Mouse (Mus musculus): ENCODE results near the gene Nudt8. TPM values are rescaled to one million over a fixed set of nuclear protein-coding genes. Genes with fewer than 3 reads are reported as not detected.

Gene Nudt8
- polyA plus RNA-seq, 1 experiment from 2014 or later: 20.8 TPM

- Histone ChIP-seq H3K4me2 (no peak overlapping the region), H3K4me1 (no peaks in the 10 kb centered on the region; the same call in 1 of the 2 replicates), H3K27me3 (peaks cover 6% of the 10 kb centered on the region; the same call in 1 of the 2 replicates), H3K4me3 (replicated peaks) (no peak overlapping the region), H3K27ac (no peak overlapping the region), H3K9ac (no peak overlapping the region), H3K9me3 (peaks cover 6% of the 10 kb centered on the region; the same call in 1 of the 2 replicates), H3K36me3 (replicated peaks) (no peaks in the 10 kb centered on the region)
- no peak for ATAC-seq (ENCODE audit: low FRiP score)
- 71% methylated on average over 6 of the region's 6 CpGs for WGBS
These were observed 9.6 kb upstream of the Nudt8 start for GRCm38 (mm10) chr19:3990804-3991203.

DNA sequence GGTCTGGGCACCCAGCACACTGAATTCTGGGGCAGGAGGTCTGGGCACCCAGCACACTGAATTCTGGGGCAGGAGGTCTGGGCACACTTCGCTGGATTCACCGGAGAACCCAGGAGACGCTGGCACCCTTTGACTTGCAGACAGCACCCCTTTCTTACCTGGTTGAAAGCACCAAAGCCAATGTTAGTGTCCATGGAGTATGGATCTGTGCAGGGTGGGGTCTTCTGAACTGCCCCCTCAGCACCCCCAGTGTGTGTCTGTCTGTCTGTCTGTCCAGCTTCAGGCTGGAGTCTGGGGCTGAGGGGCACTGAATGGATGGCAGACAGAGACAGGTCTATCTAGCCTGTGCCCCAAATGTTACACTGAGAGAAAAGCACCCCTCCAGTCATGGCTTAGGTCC lies 8.8 kb upstream of the Nudt8 start:
- Histone ChIP-seq H3K9me3 (peaks cover 6% of the 10 kb centered on the region; the same call in 1 of the 2 replicates), H3K27ac (no peak overlapping the region), H3K27me3 (peaks cover 6% of the 10 kb centered on the region; the same call in 1 of the 2 replicates), H3K4me3 (replicated peaks) (no peak overlapping the region), H3K4me1 (no peaks in the 10 kb centered on the region; the same call in 1 of the 2 replicates), H3K4me2 (no peak overlapping the region), H3K9ac (no peak overlapping the region), H3K36me3 (replicated peaks) (no peaks in the 10 kb centered on the region)
- no peak for ATAC-seq (ENCODE audit: low FRiP score)
- 95% methylated on average over 3 of the region's 3 CpGs for WGBS

- H3K27me3 ChIP-seq: peaks cover 6% of the 10 kb centered on the region; the same call in 1 of the 2 replicates
- H3K36me3 ChIP-seq (replicated peaks): no peaks in the 10 kb centered on the region
- WGBS: 81% methylated on average over 3 of the region's 3 CpGs
These were observed 8.4 kb upstream of the Nudt8 start for GRCm38 (mm10) chr19:3991966-3992365.

GRCm38 (mm10) chr19:3992416-3992815 lies 8.0 kb upstream of the Nudt8 start, which contains the start of gene Tbx10:
Gene Tbx10, plus strand, starts transcription at chr19:3992752.
- no peak for ATAC-seq (ENCODE audit: low FRiP score)
- Histone ChIP-seq H3K4me1 (no peaks in the 10 kb centered on the region; the same call in 1 of the 2 replicates), H3K9ac (no peak within 1 kb of the TSS), H3K27me3 (peaks cover 9% of the 10 kb centered on the region), H3K4me2 (no peak within 1 kb of the TSS), H3K27ac (no peak within 1 kb of the TSS), H3K4me3 (replicated peaks) (no peak within 1 kb of the TSS), H3K9me3 (peaks cover 6% of the 10 kb centered on the region; the same call in 1 of the 2 replicates), H3K36me3 (replicated peaks) (no peaks in the 10 kb centered on the region)
- 69% methylated on average over 5 of the region's 5 CpGs for WGBS

More at GRCm38 (mm10) chr19:3991966-3992365, 8.4 kb upstream of the Nudt8 start:
- no peak overlapping the region for H3K9ac ChIP-seq
- no peaks in the 10 kb centered on the region; the same call in 1 of the 2 replicates for H3K4me1 ChIP-seq
- ATAC-seq (ENCODE audit: low FRiP score): no peak
- peaks cover 6% of the 10 kb centered on the region; the same call in 1 of the 2 replicates for H3K9me3 ChIP-seq
- H3K4me3 ChIP-seq (replicated peaks): no peak overlapping the region
- H3K27ac ChIP-seq: no peak overlapping the region
- no peak overlapping the region for H3K4me2 ChIP-seq

DNA sequence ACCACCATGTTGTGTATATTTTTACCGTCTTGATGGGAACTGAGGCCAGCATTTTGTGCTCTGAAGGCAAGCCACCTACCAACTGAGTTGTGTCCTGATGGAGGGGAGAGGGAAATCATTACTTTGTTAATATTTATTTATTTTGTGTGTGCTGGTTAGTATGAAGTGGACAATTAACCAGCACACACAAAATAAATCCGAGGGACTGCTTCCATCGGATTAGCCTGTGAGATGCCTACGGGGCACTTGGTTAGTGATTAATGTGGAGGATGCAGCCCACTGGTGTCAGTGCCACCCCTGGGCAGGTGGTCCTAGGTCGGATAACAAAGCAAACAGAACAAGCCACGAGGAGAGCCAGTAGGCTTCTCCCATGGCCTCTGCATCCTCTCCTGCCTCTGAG lies 5.4 kb upstream of the Nudt8 start:
- ATAC-seq (ENCODE audit: low FRiP score): no peak
- WGBS: 64% methylated on average over 6 of the region's 6 CpGs
- H3K4me1 ChIP-seq: peaks cover 5% of the 10 kb centered on the region
- H3K36me3 ChIP-seq (replicated peaks): no peaks in the 10 kb centered on the region
- no peak overlapping the region for H3K4me3 ChIP-seq (replicated peaks)
- no peak overlapping the region for H3K9ac ChIP-seq
- H3K27ac ChIP-seq: no peak overlapping the region
- H3K27me3 ChIP-seq: peaks cover 9% of the 10 kb centered on the region
- H3K9me3 ChIP-seq: no peaks in the 10 kb centered on the region
- H3K4me2 ChIP-seq: no peak overlapping the region

DNA sequence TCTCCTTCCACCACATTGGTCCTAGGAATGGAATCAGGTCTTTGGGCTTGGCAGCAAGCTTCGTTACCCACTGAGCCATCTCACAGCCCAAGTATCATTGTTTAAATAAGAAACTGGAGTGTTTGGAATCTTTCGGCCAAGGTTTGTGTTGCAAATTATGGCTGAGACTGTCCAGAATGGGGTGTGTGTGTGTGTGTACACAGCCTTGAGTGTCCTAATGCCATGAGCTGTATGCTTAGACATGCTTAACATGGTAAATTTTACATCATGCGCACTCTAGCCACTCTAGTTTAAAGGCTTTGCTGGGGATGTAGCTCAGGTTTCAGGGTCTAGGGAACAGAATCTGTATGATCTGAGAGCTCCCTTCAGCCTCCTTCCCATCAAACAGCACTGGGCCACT lies 4.9 kb upstream of the Nudt8 start:
- no peaks in the 10 kb centered on the region for H3K36me3 ChIP-seq (replicated peaks)
- 91% methylated on average over 3 of the region's 3 CpGs for WGBS

GRCm38 (mm10) chr19:3996106-3996505 lies 4.3 kb upstream of the Nudt8 start:
- H3K4me2 ChIP-seq: no peak overlapping the region
- no peak overlapping the region for H3K9ac ChIP-seq
- peaks cover 9% of the 10 kb centered on the region for H3K27me3 ChIP-seq
- no peaks in the 10 kb centered on the region for H3K9me3 ChIP-seq
- H3K4me3 ChIP-seq (replicated peaks): no peak overlapping the region
- no peak overlapping the region for H3K27ac ChIP-seq
- peaks cover 8% of the 10 kb centered on the region for H3K4me1 ChIP-seq
- no peak for ATAC-seq (ENCODE audit: low FRiP score)
- H3K36me3 ChIP-seq (replicated peaks): no peaks in the 10 kb centered on the region
- WGBS: 74% methylated on average over 7 of the region's 7 CpGs

More for the DNA sequence above, 4.9 kb upstream of the Nudt8 start:
- Histone ChIP-seq H3K4me2 (no peak overlapping the region), H3K9me3 (no peaks in the 10 kb centered on the region), H3K4me1 (peaks cover 5% of the 10 kb centered on the region), H3K27ac (no peak overlapping the region), H3K4me3 (replicated peaks) (no peak overlapping the region), H3K9ac (no peak overlapping the region), H3K27me3 (peaks cover 9% of the 10 kb centered on the region)
- ATAC-seq (ENCODE audit: low FRiP score): no peak

DNA sequence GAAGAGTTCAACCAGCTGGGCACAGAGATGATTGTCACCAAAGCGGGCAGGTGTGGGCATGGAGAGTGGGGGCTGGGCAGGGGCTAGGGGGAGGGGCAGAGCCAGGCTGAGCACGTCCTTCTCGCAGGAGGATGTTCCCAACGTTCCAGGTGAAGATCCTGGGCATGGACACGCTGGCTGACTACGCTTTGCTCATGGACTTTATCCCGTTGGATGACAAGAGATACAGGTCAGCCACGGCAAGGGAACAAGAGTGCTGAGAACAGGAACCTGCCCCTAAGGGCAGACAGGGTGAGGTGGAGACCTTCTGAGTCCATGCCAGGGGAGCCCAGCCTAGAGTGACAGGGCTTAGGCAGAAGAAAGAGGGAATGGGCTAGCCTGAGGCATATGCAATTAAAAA lies 3.6 kb upstream of the Nudt8 start:
- H3K36me3 ChIP-seq (replicated peaks): no peaks in the 10 kb centered on the region
- H3K9ac ChIP-seq: no peak overlapping the region
- no peak overlapping the region for H3K27ac ChIP-seq
- no peak for ATAC-seq (ENCODE audit: low FRiP score)
- no peak overlapping the region for H3K4me2 ChIP-seq
- H3K4me1 ChIP-seq: peaks cover 14% of the 10 kb centered on the region
- 86% methylated on average over 8 of the region's 8 CpGs for WGBS
- no peaks in the 10 kb centered on the region for H3K9me3 ChIP-seq
- peaks cover 9% of the 10 kb centered on the region for H3K27me3 ChIP-seq
- no peak overlapping the region for H3K4me3 ChIP-seq (replicated peaks)

DNA sequence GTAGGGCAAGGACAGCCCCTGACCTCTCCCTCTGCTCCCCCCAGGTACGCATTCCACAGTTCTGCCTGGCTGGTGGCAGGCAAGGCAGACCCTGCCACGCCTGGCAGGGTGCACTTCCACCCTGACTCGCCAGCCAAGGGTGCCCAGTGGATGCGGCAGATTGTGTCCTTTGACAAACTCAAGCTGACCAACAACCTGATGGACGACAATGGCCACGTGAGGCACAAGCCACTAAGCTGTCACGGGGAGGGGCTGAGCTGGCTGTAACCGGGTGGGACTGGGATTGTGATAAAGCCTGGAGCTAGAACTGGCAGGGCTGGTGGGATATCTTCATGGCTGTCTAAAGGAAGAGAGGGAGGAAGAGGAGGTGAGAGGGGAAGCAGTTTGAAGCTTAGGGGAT lies 3.1 kb upstream of the Nudt8 start:
- Histone ChIP-seq H3K27ac (no peak overlapping the region), H3K4me2 (no peak overlapping the region), H3K9ac (no peak overlapping the region), H3K4me3 (replicated peaks) (no peak overlapping the region), H3K4me1 (peaks cover 16% of the 10 kb centered on the region), H3K9me3 (no peaks in the 10 kb centered on the region), H3K27me3 (peaks cover 9% of the 10 kb centered on the region), H3K36me3 (replicated peaks) (no peaks in the 10 kb centered on the region)
- ATAC-seq (ENCODE audit: low FRiP score): no peak
- 70% methylated on average over 8 of the region's 8 CpGs for WGBS

DNA sequence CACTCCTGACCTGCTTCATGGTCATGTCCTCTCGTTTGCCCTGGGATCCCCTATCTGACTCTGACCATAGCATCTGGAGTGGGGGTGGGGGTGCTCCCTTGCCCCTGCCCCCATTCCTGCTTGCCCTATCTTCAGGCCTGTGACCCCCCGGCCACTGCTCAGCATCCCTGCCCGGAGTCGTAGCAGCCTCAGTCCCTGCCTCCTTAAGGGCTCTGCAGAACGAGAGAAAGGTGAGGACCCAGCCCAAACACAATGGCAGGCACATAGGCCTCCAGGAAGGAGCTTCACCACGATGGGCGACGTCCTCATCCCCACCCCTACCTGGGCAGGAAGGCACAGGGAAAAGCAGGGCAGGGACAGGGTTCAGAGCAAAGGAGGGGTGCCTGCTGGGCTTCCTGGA lies 2.0 kb upstream of the Nudt8 start:
- Histone ChIP-seq H3K36me3 (replicated peaks) (no peaks in the 10 kb centered on the region), H3K27me3 (peaks cover 4% of the 10 kb centered on the region; the same call in 1 of the 2 replicates), H3K4me2 (no peak overlapping the region), H3K27ac (no peak overlapping the region), H3K9ac (no peak overlapping the region), H3K4me3 (replicated peaks) (no peak overlapping the region), H3K9me3 (no peaks in the 10 kb centered on the region), H3K4me1 (peaks cover 16% of the 10 kb centered on the region)
- WGBS: 79% methylated on average over 8 of the region's 8 CpGs
- ATAC-seq (ENCODE audit: low FRiP score): no peak

DNA sequence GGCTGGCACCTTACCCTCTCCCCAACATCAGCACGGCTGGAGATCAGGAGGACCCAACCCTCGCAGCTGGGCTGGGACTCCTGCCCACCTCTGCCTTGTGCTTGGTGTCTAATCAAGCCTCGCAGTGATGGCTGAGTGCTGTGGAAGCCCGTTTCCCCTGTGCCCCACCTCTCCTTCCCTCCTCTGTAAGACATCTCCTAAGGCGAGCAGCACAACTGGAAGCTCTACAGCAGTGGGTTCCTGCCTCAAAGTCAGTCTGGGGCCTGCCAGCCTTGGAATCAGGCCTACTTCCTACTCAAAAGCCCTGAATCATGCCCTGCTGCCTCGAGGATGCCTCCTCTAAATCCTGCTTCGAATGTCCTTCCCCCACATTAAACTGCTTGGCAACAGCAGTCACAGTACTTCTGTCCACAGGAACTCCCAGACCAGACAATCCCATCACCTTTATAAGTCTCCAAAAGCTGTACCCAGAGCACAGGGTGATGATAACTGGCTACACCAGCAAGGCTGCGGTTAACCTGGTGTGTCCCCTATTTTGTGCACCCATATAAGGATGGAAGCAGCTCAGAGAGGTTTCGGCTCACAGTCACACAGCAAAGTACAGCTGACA lies 1.2 kb upstream of the Nudt8 start:
- peak overlapping the region; percentile 89 for H3K4me2 ChIP-seq
- H3K36me3 ChIP-seq (replicated peaks): no peaks in the 10 kb centered on the region
- H3K9ac ChIP-seq: 0 out of 2 replicates have a peak overlapping the region, but pooled peaks have one; percentile 93
- no peak for ATAC-seq (ENCODE audit: low FRiP score)
- peaks cover 16% of the 10 kb centered on the region for H3K4me1 ChIP-seq
- H3K27ac ChIP-seq: no peak overlapping the region
- WGBS: 91% methylated on average over 9 of the region's 9 CpGs
- no peaks in the 10 kb centered on the region for H3K9me3 ChIP-seq
- no peak overlapping the region for H3K4me3 ChIP-seq (replicated peaks)
- peaks cover 4% of the 10 kb centered on the region; the same call in 1 of the 2 replicates for H3K27me3 ChIP-seq

DNA sequence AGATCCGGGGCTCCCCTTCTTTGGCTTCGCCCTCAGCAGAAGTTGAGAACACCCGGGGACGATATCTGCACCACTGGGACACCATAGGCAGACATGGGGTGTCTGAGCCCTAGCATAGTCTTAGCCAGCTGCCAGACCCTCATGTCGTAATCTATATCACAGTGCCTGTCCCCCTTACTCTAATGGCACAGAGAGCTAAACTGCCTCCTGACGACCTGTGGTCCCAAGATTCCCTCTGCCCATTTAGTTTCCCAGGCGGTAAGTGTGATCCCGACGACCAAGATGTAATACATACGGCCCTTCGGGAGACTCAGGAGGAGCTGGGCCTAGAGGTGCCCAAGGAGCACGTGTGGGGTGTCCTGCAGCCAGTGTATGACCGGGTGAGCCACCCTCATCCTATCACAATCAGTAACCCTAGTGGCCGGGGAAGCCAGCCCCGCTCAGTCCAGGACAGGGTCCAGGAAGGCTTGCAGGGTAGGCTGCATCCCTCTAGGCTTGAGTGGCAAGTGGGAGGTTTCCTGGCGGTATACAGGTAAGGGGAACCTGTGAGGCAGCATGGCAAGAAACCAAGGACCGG lies 657 bp downstream of the Nudt8 start:
- Histone ChIP-seq H3K9ac (peak overlapping the region; percentile 93), H3K27me3 (peaks cover 4% of the 10 kb centered on the region; the same call in 1 of the 2 replicates), H3K27ac (peak overlapping the region; percentile 98), H3K4me3 (replicated peaks) (peak overlapping the region; percentile 77), H3K4me1 (peaks cover 16% of the 10 kb centered on the region), H3K9me3 (no peaks in the 10 kb centered on the region), H3K4me2 (peak overlapping the region; percentile 89), H3K36me3 (replicated peaks) (peaks cover 8% of the 10 kb centered on the region)
- 16% methylated on average over 17 of the region's 17 CpGs for WGBS
- 0 out of 2 replicates have a peak, but pooled peaks have one; percentile 9 for ATAC-seq (ENCODE audit: low FRiP score)

Measured in forebrain, embryonic 12.5 days (tissue).